Mouse (Mus musculus): ENCODE data around the gene Col9a2. TPM values are rescaled to one million over a fixed set of nuclear protein-coding genes. Genes with fewer than 3 reads are reported as not detected.

The Col9a2 gene
- polyA plus RNA-seq, 1 experiment: not detected

- Histone ChIP-seq H3K79me2 (ENCODE audit: control insufficient read depth, insufficient read depth) (no peaks in the 10 kb centered on the region), H3ac (ENCODE audit: control insufficient read depth, insufficient read length, low read depth) (no peak overlapping the region), H3K27me3 (ENCODE audit: control insufficient read depth, insufficient read depth, insufficient read length) (no peaks in the 10 kb centered on the region), H3K79me3 (ENCODE audit: low read depth) (no peaks in the 10 kb centered on the region), H3K4me3 (ENCODE audit: insufficient read depth, poor library complexity, severe bottlenecking) (no peak overlapping the region), H3K36me3 (ENCODE audit: control insufficient read depth, insufficient read depth) (peaks cover 65% of the 10 kb centered on the region)
- TF ChIP-seq MYOD1 (IDR thresholded peaks at IDR 0.05; ENCODE audit: control insufficient read depth, insufficient read length, low read depth): no peak
- no peak for TF ChIP-seq FOSL1 (IDR thresholded peaks at IDR 0.05; ENCODE audit: insufficient read depth, low read length, poor library complexity, severe bottlenecking)
- TF ChIP-seq MAX (IDR thresholded peaks at IDR 0.05): no peak
- no peak for TF ChIP-seq CTCF (IDR thresholded peaks at IDR 0.05; ENCODE audit: control insufficient read depth, insufficient read depth, insufficient read length)
- no peak for TF ChIP-seq CEBPB (IDR thresholded peaks at IDR 0.05; ENCODE audit: low read depth)
- no peak for TF ChIP-seq MYOG (IDR thresholded peaks at IDR 0.05; ENCODE audit: control insufficient read depth, extremely low read depth, insufficient read length)
- TF ChIP-seq USF1 (IDR thresholded peaks at IDR 0.05; ENCODE audit: low read depth): no peak
These were observed 49.5 kb downstream of the Col9a2 start for GRCm38 (mm10) chr4:121088696-121089095.

- H3K4me3 ChIP-seq (ENCODE audit: insufficient read depth, poor library complexity, severe bottlenecking): no peak overlapping the region
- peaks cover 67% of the 10 kb centered on the region for H3K36me3 ChIP-seq (ENCODE audit: control insufficient read depth, insufficient read depth)
- peaks cover 2% of the 10 kb centered on the region for H3K79me3 ChIP-seq (ENCODE audit: low read depth)
These were observed 51.0 kb downstream of the Col9a2 start for GRCm38 (mm10) chr4:121090211-121090610.

GRCm38 (mm10) chr4:121097650-121098378, 58.6 kb downstream of the Col9a2 start, which contains the start of gene Zmpste24:
TSS of gene Zmpste24 (minus strand) at chr4:121098241.
- H3ac ChIP-seq (ENCODE audit: control insufficient read depth, insufficient read length, low read depth): peak within 1 kb of the TSS; percentile 74
- no peak for TF ChIP-seq MYOG (IDR thresholded peaks at IDR 0.05; ENCODE audit: control insufficient read depth, extremely low read depth, insufficient read length)
- no peak for TF ChIP-seq FOSL1 (IDR thresholded peaks at IDR 0.05; ENCODE audit: insufficient read depth, low read length, poor library complexity, severe bottlenecking)
- TF ChIP-seq USF1 (IDR thresholded peaks at IDR 0.05; ENCODE audit: low read depth): no peak
- TF ChIP-seq MAX (IDR thresholded peaks at IDR 0.05): peak; percentile 58
- no peak for TF ChIP-seq CTCF (IDR thresholded peaks at IDR 0.05; ENCODE audit: control insufficient read depth, insufficient read depth, insufficient read length)
- H3K79me2 ChIP-seq (ENCODE audit: control insufficient read depth, insufficient read depth): peaks cover 28% of the 10 kb centered on the region
- no peaks in the 10 kb centered on the region for H3K27me3 ChIP-seq (ENCODE audit: control insufficient read depth, insufficient read depth, insufficient read length)
- H3K79me3 ChIP-seq (ENCODE audit: low read depth): peaks cover 13% of the 10 kb centered on the region
- H3K36me3 ChIP-seq (ENCODE audit: control insufficient read depth, insufficient read depth): peaks cover 27% of the 10 kb centered on the region
- H3K4me3 ChIP-seq (ENCODE audit: insufficient read depth, poor library complexity, severe bottlenecking): peak within 1 kb of the TSS; percentile 78

More at GRCm38 (mm10) chr4:121090211-121090610, 51.0 kb downstream of the Col9a2 start:
- Histone ChIP-seq H3ac (ENCODE audit: control insufficient read depth, insufficient read length, low read depth) (no peak overlapping the region), H3K79me2 (ENCODE audit: control insufficient read depth, insufficient read depth) (peaks cover under 1% of the 10 kb centered on the region), H3K27me3 (ENCODE audit: control insufficient read depth, insufficient read depth, insufficient read length) (no peaks in the 10 kb centered on the region)
- TF ChIP-seq MAX (IDR thresholded peaks at IDR 0.05) (no peak), CEBPB (IDR thresholded peaks at IDR 0.05; ENCODE audit: low read depth) (no peak), FOSL1 (IDR thresholded peaks at IDR 0.05; ENCODE audit: insufficient read depth, low read length, poor library complexity, severe bottlenecking) (no peak), MYOD1 (IDR thresholded peaks at IDR 0.05; ENCODE audit: control insufficient read depth, insufficient read length, low read depth) (no peak), USF1 (IDR thresholded peaks at IDR 0.05; ENCODE audit: low read depth) (no peak), CTCF (IDR thresholded peaks at IDR 0.05; ENCODE audit: control insufficient read depth, insufficient read depth, insufficient read length) (no peak), MYOG (IDR thresholded peaks at IDR 0.05; ENCODE audit: control insufficient read depth, extremely low read depth, insufficient read length) (no peak)

- H3K4me3 ChIP-seq (ENCODE audit: insufficient read depth, poor library complexity, severe bottlenecking): no peak overlapping the region
- H3K79me3 ChIP-seq (ENCODE audit: low read depth): no peaks in the 10 kb centered on the region
- TF ChIP-seq CTCF (IDR thresholded peaks at IDR 0.05; ENCODE audit: control insufficient read depth, insufficient read depth, insufficient read length) (no peak), CEBPB (IDR thresholded peaks at IDR 0.05; ENCODE audit: low read depth) (no peak), MAX (IDR thresholded peaks at IDR 0.05) (no peak), USF1 (IDR thresholded peaks at IDR 0.05; ENCODE audit: low read depth) (no peak), MYOD1 (IDR thresholded peaks at IDR 0.05; ENCODE audit: control insufficient read depth, insufficient read length, low read depth) (no peak), MYOG (IDR thresholded peaks at IDR 0.05; ENCODE audit: control insufficient read depth, extremely low read depth, insufficient read length) (no peak), FOSL1 (IDR thresholded peaks at IDR 0.05; ENCODE audit: insufficient read depth, low read length, poor library complexity, severe bottlenecking) (no peak)
- H3K36me3 ChIP-seq (ENCODE audit: control insufficient read depth, insufficient read depth): no peaks in the 10 kb centered on the region
- no peak overlapping the region for H3ac ChIP-seq (ENCODE audit: control insufficient read depth, insufficient read length, low read depth)
- peaks cover 3% of the 10 kb centered on the region for H3K27me3 ChIP-seq (ENCODE audit: control insufficient read depth, insufficient read depth, insufficient read length)
- H3K79me2 ChIP-seq (ENCODE audit: control insufficient read depth, insufficient read depth): no peaks in the 10 kb centered on the region
These were observed 64.1 kb downstream of the Col9a2 start for GRCm38 (mm10) chr4:121103304-121103703.

Other genes starting within 250 kb of the Col9a2 start
- 71.5 TPM for gene Nfyc, start 207.8 kb upstream of the Col9a2 start, polyA plus RNA-seq (2012; fragmentation: generic; extraction: Trizol)
- gene Rims3, start 184.6 kb upstream of the Col9a2 start, polyA plus RNA-seq (2012; fragmentation: generic; extraction: Trizol): 0.01 TPM
- 14.1 TPM for gene Exo5, start 114.4 kb upstream of the Col9a2 start, polyA plus RNA-seq (2012; fragmentation: generic; extraction: Trizol)
- 1.1 TPM for gene Zfp69, start 87.7 kb upstream of the Col9a2 start, polyA plus RNA-seq (2012; fragmentation: generic; extraction: Trizol)
- 34.3 TPM for gene Smap2, start 22.1 kb upstream of the Col9a2 start, polyA plus RNA-seq (2012; fragmentation: generic; extraction: Trizol)
- gene Zmpste24, start 58.9 kb downstream of the Col9a2 start, polyA plus RNA-seq (2012; fragmentation: generic; extraction: Trizol): 24.8 TPM
- gene Tmco2, start 69.8 kb downstream of the Col9a2 start, polyA plus RNA-seq (2012; fragmentation: generic; extraction: Trizol): not detected
- 3.0 TPM for gene Rlf, start 175.7 kb downstream of the Col9a2 start, polyA plus RNA-seq (2012; fragmentation: generic; extraction: Trizol)

All from C2C12 (cell line).